8 mouse cellular contexts compared by ENCODE assay signal in the genomic region with DNA sequence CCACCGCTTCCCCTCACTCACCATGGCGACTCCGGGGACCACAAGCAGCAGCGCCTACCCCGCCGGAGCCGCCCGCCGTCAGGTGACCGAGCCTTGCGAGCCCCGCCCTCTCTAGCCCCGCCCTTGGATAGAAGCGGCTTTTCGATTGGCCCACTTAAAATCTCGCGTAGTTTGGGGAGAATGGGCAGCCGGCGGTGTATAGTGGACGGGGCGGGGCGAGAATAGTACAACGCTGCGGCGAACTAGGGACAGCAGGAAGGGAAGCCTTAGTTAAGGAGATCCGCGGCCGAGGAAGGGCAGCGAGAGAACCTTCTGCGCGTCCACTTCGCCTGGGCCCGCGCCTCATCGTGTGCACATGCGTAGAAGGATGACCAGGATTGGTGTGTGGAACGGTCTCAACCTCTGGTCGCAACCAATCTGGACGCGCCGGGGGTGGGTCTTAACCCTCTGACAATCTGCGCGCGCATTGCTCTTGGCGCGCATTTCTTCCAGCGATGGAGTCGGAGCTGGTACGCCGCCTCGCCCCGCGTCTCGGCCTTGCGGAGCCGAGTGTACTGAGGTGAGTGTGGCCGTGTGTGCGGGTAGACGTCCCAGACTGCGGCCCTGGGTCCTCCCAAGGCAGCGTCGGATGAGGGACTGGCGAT. TPM values are rescaled to one million over a fixed set of nuclear protein-coding genes. Genes with fewer than 3 reads are reported as not detected.
A peak's percentile ranks its signal among the peaks of the same experiment; 100 is the strongest.
DNase-seq lines count a peak whose midpoint lies in the region; ATAC-seq and TF ChIP-seq lines count a peak whose summit lies in the region.

Gene Orc6 (plus strand): TSS at position 199 of the 644 bp plus-strand sequence.
Gene Vps35 (minus strand): TSS at position 369 of the 644 bp plus-strand sequence.

- peak; percentile 93 for DNase-seq in 3134 (ENCODE audit: extremely low read depth, insufficient read length, low spot score)
- DNase-seq in adrenal gland, postnatal 36 days: peak; percentile 96 to 97
- peak; percentile 96 to 98 for DNase-seq in heart, adult 18-20 months
- peak; percentile 98 for DNase-seq in kidney, adult 2 months
- peak; percentile 94 for DNase-seq in spleen, adult 2 months (ENCODE audit: low read depth in 1 of 2, low spot score in 2 of 2)

- peak within 1 kb of the TSS; percentile 97 for H3K27ac ChIP-seq in embryonic facial prominence, embryonic 13.5 days
- H3K27ac ChIP-seq in kidney, adult 2 months (ENCODE audit: insufficient read depth, low read depth, low read length): peak within 1 kb of the TSS; percentile 95
- peak within 1 kb of the TSS; percentile 95 for H3K27ac ChIP-seq in limb, embryonic 12.5 days
- H3K27ac ChIP-seq in midbrain, embryonic 15.5 days: peak within 1 kb of the TSS; percentile 99
- H3K27ac ChIP-seq in spleen, adult 2 months (ENCODE audit: insufficient read depth, low read length): peak within 1 kb of the TSS; percentile 95

- ATAC-seq in embryonic facial prominence, embryonic 13.5 days (ENCODE audit: insufficient number of reproducible peaks, insufficient read depth, low FRiP score, low TSS enrichment, low read depth): peak; percentile 98
- peak; percentile 98 for ATAC-seq in limb, embryonic 12.5 days (ENCODE audit: insufficient number of reproducible peaks, insufficient read depth, low FRiP score, low TSS enrichment, low read depth)
- peak; percentile 99 for ATAC-seq in midbrain, embryonic 15.5 days (replicated peaks)

- under 1% methylated on average over 63 of the region's 63 CpGs for WGBS in embryonic facial prominence, embryonic 13.5 days
- WGBS in kidney, adult 2 months: 1% methylated on average over 63 of the region's 63 CpGs
- under 1% methylated on average over 63 of the region's 63 CpGs for WGBS in limb, embryonic 12.5 days
- WGBS in midbrain, embryonic 15.5 days: under 1% methylated on average over 63 of the region's 63 CpGs
- WGBS in spleen, adult 2 months: 1% methylated on average over 62 of the region's 63 CpGs

- H3K36me3 ChIP-seq in embryonic facial prominence, embryonic 13.5 days: peaks cover 21% of the 10 kb centered on the region
- no peaks in the 10 kb centered on the region for H3K36me3 ChIP-seq in kidney, adult 2 months (ENCODE audit: control insufficient read depth, insufficient read depth, low read length)
- peaks cover 28% of the 10 kb centered on the region for H3K36me3 ChIP-seq in limb, embryonic 12.5 days
- peaks cover 8% of the 10 kb centered on the region for H3K36me3 ChIP-seq in midbrain, embryonic 15.5 days (replicated peaks)
- peaks cover 7% of the 10 kb centered on the region for H3K36me3 ChIP-seq in spleen, adult 2 months (ENCODE audit: control insufficient read depth, insufficient read depth, low read length)

- H3K4me3 ChIP-seq in embryonic facial prominence, embryonic 13.5 days: peak within 1 kb of the TSS; percentile 94
- H3K4me3 ChIP-seq in kidney, adult 2 months (ENCODE audit: insufficient read depth, low read depth, low read length): peak within 1 kb of the TSS; percentile 71
- peak within 1 kb of the TSS; percentile 95 for H3K4me3 ChIP-seq in limb, embryonic 12.5 days (replicated peaks)
- H3K4me3 ChIP-seq in midbrain, embryonic 15.5 days: peak within 1 kb of the TSS; percentile 71
- H3K4me3 ChIP-seq in spleen, adult 2 months (ENCODE audit: extremely low read depth, insufficient read depth, insufficient read length): peak within 1 kb of the TSS; percentile 91

- H3K9me3 ChIP-seq in embryonic facial prominence, embryonic 13.5 days: no peaks in the 10 kb centered on the region
- no peaks in the 10 kb centered on the region for H3K9me3 ChIP-seq in limb, embryonic 12.5 days
- no peaks in the 10 kb centered on the region for H3K9me3 ChIP-seq in midbrain, embryonic 15.5 days

- peak; percentile 34 for TF ChIP-seq POLR2A in kidney, adult 2 months (IDR thresholded peaks at IDR 0.05; ENCODE audit: low read depth, low read length)
- peak; percentile 48 for TF ChIP-seq POLR2A in spleen, adult 2 months (IDR thresholded peaks at IDR 0.05; ENCODE audit: low read depth, low read length)

- H3K27me3 ChIP-seq in embryonic facial prominence, embryonic 13.5 days: no peaks in the 10 kb centered on the region
- H3K27me3 ChIP-seq in kidney, adult 2 months (replicated peaks; ENCODE audit: control insufficient read depth, insufficient read depth, low read length): no peaks in the 10 kb centered on the region
- H3K27me3 ChIP-seq in limb, embryonic 12.5 days: no peaks in the 10 kb centered on the region
- no peaks in the 10 kb centered on the region for H3K27me3 ChIP-seq in midbrain, embryonic 15.5 days (replicated peaks)
- no peaks in the 10 kb centered on the region for H3K27me3 ChIP-seq in spleen, adult 2 months (ENCODE audit: control insufficient read depth, insufficient read depth, low read length)

- TF ChIP-seq CTCF in kidney, adult 2 months (conservative IDR thresholded peaks at IDR 0.05; ENCODE audit: insufficient read depth, insufficient read length, low read depth, low read length): no peak
- TF ChIP-seq CTCF in spleen, adult 2 months (IDR thresholded peaks at IDR 0.05; ENCODE audit: extremely low read depth, insufficient read depth, insufficient read length, insufficient replicate concordance): no peak

- H3K9ac ChIP-seq in embryonic facial prominence, embryonic 13.5 days: peak within 1 kb of the TSS; percentile 96
- H3K9ac ChIP-seq in limb, embryonic 12.5 days (replicated peaks): peak within 1 kb of the TSS; percentile 91
- peak within 1 kb of the TSS; percentile 75 for H3K9ac ChIP-seq in midbrain, embryonic 15.5 days

- H3K4me2 ChIP-seq in embryonic facial prominence, embryonic 13.5 days: peak within 1 kb of the TSS; percentile 85
- H3K4me2 ChIP-seq in limb, embryonic 12.5 days: peak within 1 kb of the TSS; percentile 85
- peak within 1 kb of the TSS; percentile 64 for H3K4me2 ChIP-seq in midbrain, embryonic 15.5 days

- peaks cover 25% of the 10 kb centered on the region for H3K4me1 ChIP-seq in embryonic facial prominence, embryonic 13.5 days
- peaks cover 7% of the 10 kb centered on the region; the same call in 1 of the 2 replicates for H3K4me1 ChIP-seq in kidney, adult 2 months (ENCODE audit: control insufficient read depth, insufficient read depth, low read length)
- H3K4me1 ChIP-seq in limb, embryonic 12.5 days (replicated peaks): peaks cover 29% of the 10 kb centered on the region
- H3K4me1 ChIP-seq in midbrain, embryonic 15.5 days: peaks cover 39% of the 10 kb centered on the region
- H3K4me1 ChIP-seq in spleen, adult 2 months (ENCODE audit: control insufficient read depth, insufficient read depth, insufficient read length): peaks cover 3% of the 10 kb centered on the region; the same call in 1 of the 2 replicates

RNA-seq across cellular contexts. Expression of gene Orc6, which starts in this region (rescaled TPM):
- 10 to 100 TPM; 17.9 to 18.8 TPM for total RNA-seq in adrenal gland, postnatal 36 days (2021)
- 111 and 116 TPM in 2 replicates for polyA plus RNA-seq in embryonic facial prominence, embryonic 13.5 days (2015; fragmentation: Nextera tagmentation; extraction: Ambion mirVana)
- 1 to 10 TPM; 5.8 to 6.8 TPM for total RNA-seq in heart, adult 18-20 months (2021)
- polyA plus RNA-seq in kidney, adult 2 months (2012; rRNA removed): 6.9 and 9.9 TPM in 2 replicates
- 132 TPM in 2 replicates for polyA plus RNA-seq in limb, embryonic 12.5 days (2016; fragmentation: Nextera tagmentation; extraction: Ambion mirVana)
- polyA plus RNA-seq in midbrain, embryonic 15.5 days (2015; fragmentation: Nextera tagmentation; extraction: Ambion mirVana): 65.3 and 70.5 TPM in 2 replicates
- 8.3 and 8.6 TPM in 2 replicates for polyA plus RNA-seq in spleen, adult 2 months (2012; rRNA removed)

RNA-seq across cellular contexts. Expression of gene Vps35, which starts in this region (rescaled TPM):
- total RNA-seq in adrenal gland, postnatal 36 days (2021): 100 to 1,000 TPM; 105 to 108 TPM
- 127 and 136 TPM in 2 replicates for polyA plus RNA-seq in embryonic facial prominence, embryonic 13.5 days (2015; fragmentation: Nextera tagmentation; extraction: Ambion mirVana)
- 10 to 100 TPM; 69.0 to 71.6 TPM for total RNA-seq in heart, adult 18-20 months (2021)
- 26.0 and 33.3 TPM in 2 replicates for polyA plus RNA-seq in kidney, adult 2 months (2012; rRNA removed)
- polyA plus RNA-seq in limb, embryonic 12.5 days (2016; fragmentation: Nextera tagmentation; extraction: Ambion mirVana): 138 and 140 TPM in 2 replicates
- polyA plus RNA-seq in midbrain, embryonic 15.5 days (2015; fragmentation: Nextera tagmentation; extraction: Ambion mirVana): 163 and 170 TPM in 2 replicates
- polyA plus RNA-seq in spleen, adult 2 months (2012; rRNA removed): 4.9 and 5.9 TPM in 2 replicates

Comparison
In these comparisons a context has a peak if more than half of its experiments do, and no peak if none do; other contexts are left out.
1. Peak in every context shown above with its lines: DNase-seq, ATAC-seq, H3K4me3 ChIP-seq and H3K27ac ChIP-seq.